Mouse (Mus musculus) neural tube, embryonic 11.5 days (tissue): ENCODE data around the gene Cemip. TPM values are rescaled to one million over a fixed set of nuclear protein-coding genes. Genes with fewer than 3 reads are reported as not detected.

Source experiments
- ATAC-seq: fragments of 200-750 bp; cut with Nextera tagmentation; 2 replicates; pipeline ENCODE4 v1.8.0; 2017; ENCODE audit warnings: moderate number of reproducible peaks, mild to moderate bottlenecking, moderate TSS enrichment, moderate library complexity; ENCODE audit not compliant: insufficient read depth, low FRiP score, low TSS enrichment
- DNase-seq: peaks from one replicate; pipeline ENCODE4 v3.0.0-alpha.2; 2015; ENCODE audit warnings: low spot score
- H3K27ac ChIP-seq: fragments of 300-500 bp; sonication (generic); 2 replicates; pipeline ENCODE4 v1.5.1; 2014; ENCODE audit warnings: low read depth, mild to moderate bottlenecking, low read length
- H3K27me3 ChIP-seq: fragments of 300-500 bp; sonication (generic); 2 replicates; pipeline ENCODE4 v1.6.1; 2014; ENCODE audit warnings: mild to moderate bottlenecking, low read length, mixed read lengths; ENCODE audit not compliant: control insufficient read depth, insufficient read depth
- H3K36me3 ChIP-seq: fragments of 300-500 bp; sonication (generic); 2 replicates; pipeline ENCODE4 v1.6.1; 2014; ENCODE audit warnings: mild to moderate bottlenecking, low read length, moderate library complexity, mixed read lengths; ENCODE audit not compliant: control insufficient read depth, insufficient read depth
- H3K4me1 ChIP-seq: fragments of 300-500 bp; sonication (generic); 2 replicates; pipeline ENCODE4 v1.6.1; 2014; ENCODE audit warnings: low read length, mixed read lengths; ENCODE audit not compliant: control insufficient read depth, insufficient read depth
- H3K4me2 ChIP-seq: fragments of 300-500 bp; sonication (generic); 2 replicates; pipeline ENCODE4 v1.6.1; 2014; ENCODE audit warnings: low read depth, mild to moderate bottlenecking, moderate library complexity
- H3K4me3 ChIP-seq: fragments of 300-500 bp; sonication (generic); 2 replicates; pipeline ENCODE4 v1.5.1; 2014; ENCODE audit warnings: low read depth, low read length
- H3K9ac ChIP-seq: fragments of 300-500 bp; sonication (generic); 2 replicates; pipeline ENCODE4 v1.6.1; 2014; ENCODE audit warnings: mild to moderate bottlenecking, low read length
- H3K9me3 ChIP-seq: fragments of 300-500 bp; sonication (generic); 2 replicates; pipeline ENCODE4 v1.6.1; 2016; ENCODE audit warnings: low read length; ENCODE audit not compliant: control insufficient read depth
- WGBS: fragments of 180-500 bp; shearing (Covaris S2); extraction: QIAGEN DNeasy Blood & Tissue Kit; methylation state at CpG from one replicate; pipeline ENCODE4 v1.1.7; 2014; 5-methylcytosine and 5-hydroxymethylcytosine counted together
- polyA plus RNA-seq: library from polyadenylated mRNA; unstranded; fragments of >200 nt; fragmentation: Nextera tagmentation; extraction: Ambion mirVana; gene quantifications from 2 replicates; pipeline ENCODE4 v1.2.1, GENCODE M21; 2014

The Cemip gene
- polyA plus RNA-seq, 1 experiment from 2014 or later = 0.11 TPM

- no peaks in the 10 kb centered on the region for H3K27me3 ChIP-seq
These were observed 59.2 kb downstream of the Cemip start for GRCm38 (mm10) chr7:84026950-84027585.

GRCm38 (mm10) chr7:84026090-84026489 is 60.2 kb downstream of the Cemip start:
- H3K4me3 ChIP-seq = no peak overlapping the region
- ATAC-seq (no peak), DNase-seq (no peak)
- H3K9ac ChIP-seq = no peak overlapping the region
- no peak overlapping the region for H3K4me2 ChIP-seq
- H3K36me3 ChIP-seq = no peaks in the 10 kb centered on the region
- H3K27ac ChIP-seq = no peak overlapping the region
- H3K9me3 ChIP-seq = no peaks in the 10 kb centered on the region
- H3K27me3 ChIP-seq = no peaks in the 10 kb centered on the region
- no peaks in the 10 kb centered on the region for H3K4me1 ChIP-seq
- 85% methylated on average over 4 of the region's 4 CpGs for WGBS

More at GRCm38 (mm10) chr7:84026950-84027585, 59.2 kb downstream of the Cemip start:
- Histone ChIP-seq H3K36me3 (no peaks in the 10 kb centered on the region), H3K27ac (no peak overlapping the region), H3K4me1 (no peaks in the 10 kb centered on the region), H3K4me2 (no peak overlapping the region), H3K4me3 (no peak overlapping the region), H3K9me3 (no peaks in the 10 kb centered on the region), H3K9ac (no peak overlapping the region)
- ATAC-seq (no peak), DNase-seq (no peak)
- 81% methylated on average over 1 of the region's 1 CpGs for WGBS

GRCm38 (mm10) chr7:84023466-84023865 is 62.8 kb downstream of the Cemip start:
- H3K4me1 ChIP-seq = no peaks in the 10 kb centered on the region
- no peak overlapping the region for H3K9ac ChIP-seq
- ATAC-seq = no peak
- H3K36me3 ChIP-seq = no peaks in the 10 kb centered on the region
- DNase-seq = no peak
- no peak overlapping the region for H3K27ac ChIP-seq
- WGBS = 78% methylated on average over 6 of the region's 6 CpGs
- no peak overlapping the region for H3K4me2 ChIP-seq
- no peaks in the 10 kb centered on the region for H3K27me3 ChIP-seq
- H3K9me3 ChIP-seq = no peaks in the 10 kb centered on the region
- H3K4me3 ChIP-seq = no peak overlapping the region

GRCm38 (mm10) chr7:84022462-84022861 is 63.8 kb downstream of the Cemip start:
- no peak overlapping the region for H3K9ac ChIP-seq
- ATAC-seq (no peak), DNase-seq (no peak)
- H3K4me3 ChIP-seq = no peak overlapping the region
- no peaks in the 10 kb centered on the region for H3K9me3 ChIP-seq
- no peak overlapping the region for H3K4me2 ChIP-seq
- no peaks in the 10 kb centered on the region for H3K4me1 ChIP-seq
- 78% methylated on average over 3 of the region's 3 CpGs for WGBS
- H3K36me3 ChIP-seq = no peaks in the 10 kb centered on the region
- H3K27me3 ChIP-seq = no peaks in the 10 kb centered on the region
- no peak overlapping the region for H3K27ac ChIP-seq

GRCm38 (mm10) chr7:84019381-84019780 is 66.9 kb downstream of the Cemip start:
- Histone ChIP-seq H3K27ac (no peak overlapping the region), H3K27me3 (no peaks in the 10 kb centered on the region), H3K4me1 (no peaks in the 10 kb centered on the region), H3K9ac (no peak overlapping the region), H3K4me3 (no peak overlapping the region), H3K9me3 (no peaks in the 10 kb centered on the region), H3K4me2 (no peak overlapping the region), H3K36me3 (no peaks in the 10 kb centered on the region)
- ATAC-seq = no peak
- DNase-seq = no peak

- ATAC-seq = no peak
- WGBS = 79% methylated on average over 5 of the region's 5 CpGs
- no peaks in the 10 kb centered on the region for H3K36me3 ChIP-seq
These were observed 67.7 kb downstream of the Cemip start for GRCm38 (mm10) chr7:84018291-84019266.

GRCm38 (mm10) chr7:84015050-84015449 is 71.3 kb downstream of the Cemip start:
- H3K9me3 ChIP-seq = no peaks in the 10 kb centered on the region
- WGBS = 83% methylated on average over 1 of the region's 1 CpGs

More at GRCm38 (mm10) chr7:84018291-84019266, 67.7 kb downstream of the Cemip start:
- no peak overlapping the region for H3K4me2 ChIP-seq
- no peak overlapping the region for H3K4me3 ChIP-seq
- H3K27ac ChIP-seq = no peak overlapping the region
- DNase-seq = no peak
- H3K9ac ChIP-seq = no peak overlapping the region
- no peaks in the 10 kb centered on the region for H3K4me1 ChIP-seq
- H3K27me3 ChIP-seq = no peaks in the 10 kb centered on the region
- H3K9me3 ChIP-seq = no peaks in the 10 kb centered on the region

GRCm38 (mm10) chr7:84013656-84014055 is 72.6 kb downstream of the Cemip start:
- H3K27ac ChIP-seq = no peak overlapping the region
- H3K4me3 ChIP-seq = no peak overlapping the region
- no peak for DNase-seq
- no peaks in the 10 kb centered on the region for H3K4me1 ChIP-seq
- WGBS = 89% methylated on average over 4 of the region's 4 CpGs
- no peaks in the 10 kb centered on the region for H3K36me3 ChIP-seq
- no peak overlapping the region for H3K4me2 ChIP-seq
- H3K9ac ChIP-seq = no peak overlapping the region
- H3K9me3 ChIP-seq = no peaks in the 10 kb centered on the region
- no peak for ATAC-seq
- H3K27me3 ChIP-seq = no peaks in the 10 kb centered on the region

More at GRCm38 (mm10) chr7:84015050-84015449, 71.3 kb downstream of the Cemip start:
- no peaks in the 10 kb centered on the region for H3K4me1 ChIP-seq
- H3K9ac ChIP-seq = no peak overlapping the region
- DNase-seq (no peak), ATAC-seq (no peak)
- H3K4me3 ChIP-seq = no peak overlapping the region
- no peaks in the 10 kb centered on the region for H3K27me3 ChIP-seq
- no peak overlapping the region for H3K4me2 ChIP-seq
- H3K36me3 ChIP-seq = no peaks in the 10 kb centered on the region
- H3K27ac ChIP-seq = no peak overlapping the region
